Mouse (Mus musculus) retina, postnatal 1 day (tissue): ENCODE results near the gene Tspan14.

Source experiments
- DNase-seq: peaks from one replicate; pipeline ENCODE4 v3.0.0-alpha.2; 2012

Tspan14 gene

GRCm38 (mm10) chr14:40949730-40950614, 16.6 kb downstream of the Tspan14 start:
- DNase-seq: no peak

- DNase-seq: peak; percentile 73
Observed at GRCm38 (mm10) chr14:40949047-40949446, 17.6 kb downstream of the Tspan14 start.

GRCm38 (mm10) chr14:40948522-40948921, 18.1 kb downstream of the Tspan14 start:
- no peak for DNase-seq

GRCm38 (mm10) chr14:40947431-40948394, 18.9 kb downstream of the Tspan14 start:
- no peak for DNase-seq

GRCm38 (mm10) chr14:40943802-40944201, 22.8 kb downstream of the Tspan14 start:
- DNase-seq: no peak

GRCm38 (mm10) chr14:40942429-40942828, 24.2 kb downstream of the Tspan14 start:
- DNase-seq: no peak

GRCm38 (mm10) chr14:40938380-40938987, 28.1 kb downstream of the Tspan14 start:
- no peak for DNase-seq

GRCm38 (mm10) chr14:40937052-40937451, 29.6 kb downstream of the Tspan14 start:
- DNase-seq: no peak

GRCm38 (mm10) chr14:40935481-40935880, 31.1 kb downstream of the Tspan14 start:
- no peak for DNase-seq

- DNase-seq: no peak
Observed at GRCm38 (mm10) chr14:40935054-40935453, 31.6 kb downstream of the Tspan14 start.

GRCm38 (mm10) chr14:40933328-40933727, 33.3 kb downstream of the Tspan14 start:
- DNase-seq: no peak

- DNase-seq: no peak
Observed at GRCm38 (mm10) chr14:40932225-40932624, 34.4 kb downstream of the Tspan14 start.

- no peak for DNase-seq
Observed at GRCm38 (mm10) chr14:40931115-40931829, 35.3 kb downstream of the Tspan14 start.

GRCm38 (mm10) chr14:40929943-40930342, 36.7 kb downstream of the Tspan14 start:
- DNase-seq: no peak

GRCm38 (mm10) chr14:40928897-40929296, 37.7 kb downstream of the Tspan14 start:
- no peak for DNase-seq

- DNase-seq: no peak
Observed at GRCm38 (mm10) chr14:40927041-40927440, 39.6 kb downstream of the Tspan14 start.

- DNase-seq: peak; percentile 45
Observed at GRCm38 (mm10) chr14:40924378-40925113, 42.1 kb downstream of the Tspan14 start.

GRCm38 (mm10) chr14:40921241-40921640, 45.4 kb downstream of the Tspan14 start:
- no peak for DNase-seq

- DNase-seq: no peak
Observed at GRCm38 (mm10) chr14:40919521-40919920, 47.1 kb downstream of the Tspan14 start.

GRCm38 (mm10) chr14:40918477-40918876, 48.1 kb downstream of the Tspan14 start:
- DNase-seq: no peak

- DNase-seq: peak; percentile 89
Observed at GRCm38 (mm10) chr14:40917632-40918031, 49.0 kb downstream of the Tspan14 start.

- no peak for DNase-seq
Observed at GRCm38 (mm10) chr14:40916667-40917066, 49.9 kb downstream of the Tspan14 start.
